Mouse (Mus musculus): ENCODE data around the gene Ccl8. TPM values are rescaled to one million over a fixed set of nuclear protein-coding genes. Genes with fewer than 3 reads are reported as not detected.

The Ccl8 gene
- polyA plus RNA-seq (2017; shearing (Covaris generic)): 100 to 1,000 TPM in 1 of 2 experiments, 1 to 10 TPM in 1; 1.4 to 209 TPM

DNA sequence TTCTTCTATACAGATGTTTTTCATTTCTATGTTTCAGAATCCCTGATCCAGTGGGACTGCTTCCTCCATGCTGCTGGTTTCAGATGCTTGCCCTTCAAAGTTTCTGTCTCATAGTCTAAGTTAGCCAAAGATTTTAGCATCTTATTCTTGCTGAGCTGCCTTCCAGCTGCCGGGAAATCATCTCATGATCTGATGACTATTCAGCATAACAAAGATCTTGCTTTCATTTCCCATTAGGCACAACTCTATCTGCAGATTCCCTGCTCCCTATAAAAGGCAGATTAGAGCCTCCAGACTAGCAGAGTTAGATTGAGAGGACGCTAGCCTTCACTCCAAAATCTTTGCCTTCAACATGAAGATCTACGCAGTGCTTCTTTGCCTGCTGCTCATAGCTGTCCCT is at the start of gene Ccl8:
TSS of gene Ccl8 (plus strand) at position 301 of the 400 bp plus-strand sequence.

DNA sequence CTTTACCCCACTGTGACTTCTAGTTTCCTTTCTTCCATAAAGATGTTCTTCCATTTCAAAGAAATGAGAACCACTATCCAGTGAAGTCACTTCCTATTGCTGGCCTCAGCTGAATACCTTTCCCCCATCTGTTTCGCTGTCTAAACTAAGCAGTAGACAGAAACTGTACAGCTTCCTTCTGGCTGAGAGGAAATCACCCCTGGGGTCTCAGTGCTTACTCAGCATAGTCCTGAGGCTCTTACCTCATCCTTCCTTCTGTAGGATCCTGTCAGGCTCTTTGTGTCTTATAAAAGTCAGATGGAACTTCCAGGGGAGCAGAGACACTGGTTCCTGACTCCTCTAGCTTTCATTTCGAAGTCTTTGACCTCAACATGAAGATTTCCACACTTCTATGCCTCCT is 13.5 kb upstream of the Ccl8 start, which contains the start of gene Ccl12:
TSS of gene Ccl12 (plus strand) at position 317 of the 400 bp plus-strand sequence.

Other genes with a start within 250 kb of the Ccl8 start
- not detected for gene Asic2, start 146.7 kb upstream of the Ccl8 start, polyA plus RNA-seq (2017; shearing (Covaris generic))
- under 1 TPM in 1 of 2 experiments, not detected in 1; 0.42 TPM for gene Ccl2, start 79.6 kb upstream of the Ccl8 start, polyA plus RNA-seq (2017; shearing (Covaris generic))
- gene Gm17268, start 76.6 kb upstream of the Ccl8 start, polyA plus RNA-seq (2017; shearing (Covaris generic)): not detected
- gene Ccl7, start 69.5 kb upstream of the Ccl8 start, polyA plus RNA-seq (2017; shearing (Covaris generic)): under 1 TPM; 0.88 to 0.96 TPM
- gene Ccl11, start 57.4 kb upstream of the Ccl8 start, polyA plus RNA-seq (2017; shearing (Covaris generic)): not detected
- 1 to 10 TPM in 1 of 2 experiments, not detected in 1; 3.9 TPM for gene Ccl12, start 13.3 kb upstream of the Ccl8 start, polyA plus RNA-seq (2017; shearing (Covaris generic))
- 10 to 100 TPM in 1 of 2 experiments, 1 to 10 TPM in 1; 3.9 to 20.3 TPM for gene Ccl1, start 190.5 kb downstream of the Ccl8 start, polyA plus RNA-seq (2017; shearing (Covaris generic))

Measured in activated CD4-positive, CD25-positive, alpha-beta regulatory T cell (primary cell).